Mouse (Mus musculus): ENCODE results near the gene Ccnd1. TPM values are rescaled to one million over a fixed set of nuclear protein-coding genes. Genes with fewer than 3 reads are reported as not detected.
"Not testable (repeated sequence)": the region's sequence is repeated elsewhere in the genome, so short reads cannot be mapped to it uniquely, and the experiment has no call there.

The Ccnd1 gene
- polyA plus RNA-seq, 1 experiment from 2014 or later: 40.8 TPM

- H3K9ac ChIP-seq: peak overlapping the region; percentile 43
- peak overlapping the region; percentile 95 for H3K4me2 ChIP-seq
- WGBS: under 1% methylated on average over 37 of the region's 37 CpGs
- no peaks in the 10 kb centered on the region for H3K36me3 ChIP-seq (replicated peaks)
- peak; percentile 85 for ATAC-seq (replicated peaks)
- peaks cover 28% of the 10 kb centered on the region for H3K4me1 ChIP-seq
- no peaks in the 10 kb centered on the region for H3K9me3 ChIP-seq
- H3K27ac ChIP-seq: peak overlapping the region; percentile 53
- H3K4me3 ChIP-seq: peak overlapping the region; percentile 46
- H3K27me3 ChIP-seq (replicated peaks): peaks cover 15% of the 10 kb centered on the region
Observed at GRCm38 (mm10) chr7:144895305-144896111, 44.2 kb downstream of the Ccnd1 start.

GRCm38 (mm10) chr7:144894706-144895105, 45.0 kb downstream of the Ccnd1 start:
- Histone ChIP-seq H3K4me1 (peaks cover 28% of the 10 kb centered on the region), H3K4me3 (peak overlapping the region; percentile 46), H3K27ac (peak overlapping the region; percentile 53; the same call in 1 of the 2 replicates), H3K27me3 (replicated peaks) (peaks cover 15% of the 10 kb centered on the region), H3K4me2 (peak overlapping the region; percentile 95), H3K36me3 (replicated peaks) (no peaks in the 10 kb centered on the region), H3K9me3 (no peaks in the 10 kb centered on the region), H3K9ac (no peak overlapping the region)
- 6% methylated on average over 4 of the region's 4 CpGs for WGBS
- ATAC-seq (replicated peaks): no peak

GRCm38 (mm10) chr7:144894191-144894590, 45.5 kb downstream of the Ccnd1 start:
- Histone ChIP-seq H3K27ac (no peak overlapping the region), H3K4me3 (no peak overlapping the region), H3K4me1 (peaks cover 28% of the 10 kb centered on the region), H3K9ac (no peak overlapping the region), H3K4me2 (peak overlapping the region; percentile 95; the same call in 1 of the 2 replicates), H3K36me3 (replicated peaks) (no peaks in the 10 kb centered on the region), H3K27me3 (replicated peaks) (peaks cover 15% of the 10 kb centered on the region), H3K9me3 (no peaks in the 10 kb centered on the region)
- ATAC-seq (replicated peaks): no peak
- 0% methylated on average over 5 of the region's 5 CpGs for WGBS

GRCm38 (mm10) chr7:144892322-144892721, 47.4 kb downstream of the Ccnd1 start:
- peaks cover 28% of the 10 kb centered on the region for H3K4me1 ChIP-seq
- H3K4me3 ChIP-seq: no peak overlapping the region
- H3K9ac ChIP-seq: no peak overlapping the region
- H3K4me2 ChIP-seq: no peak overlapping the region
- 52% methylated on average over 6 of the region's 6 CpGs for WGBS
- H3K27me3 ChIP-seq (replicated peaks): peaks cover 10% of the 10 kb centered on the region; the same call in 1 of the 2 replicates
- no peaks in the 10 kb centered on the region for H3K36me3 ChIP-seq (replicated peaks)
- H3K27ac ChIP-seq: no peak overlapping the region
- no peak for ATAC-seq (replicated peaks)
- H3K9me3 ChIP-seq: no peaks in the 10 kb centered on the region

GRCm38 (mm10) chr7:144891863-144892262, 47.9 kb downstream of the Ccnd1 start:
- Histone ChIP-seq H3K4me2 (no peak overlapping the region), H3K4me1 (peaks cover 23% of the 10 kb centered on the region), H3K4me3 (no peak overlapping the region), H3K36me3 (replicated peaks) (no peaks in the 10 kb centered on the region), H3K9me3 (no peaks in the 10 kb centered on the region), H3K27ac (no peak overlapping the region), H3K27me3 (replicated peaks) (peaks cover 6% of the 10 kb centered on the region; the same call in 1 of the 2 replicates), H3K9ac (no peak overlapping the region)
- ATAC-seq (replicated peaks): no peak
- WGBS: 78% methylated on average over 2 of the region's 2 CpGs

- not testable (repeated sequence) for H3K4me2 ChIP-seq; H3K36me3 ChIP-seq (replicated peaks); H3K27ac ChIP-seq; H3K9ac ChIP-seq; ATAC-seq (replicated peaks); H3K4me3 ChIP-seq; H3K9me3 ChIP-seq; H3K27me3 ChIP-seq (replicated peaks)
- 100% methylated on average over 1 of the region's 1 CpGs for WGBS
- peaks cover 11% of the 10 kb centered on the region for H3K4me1 ChIP-seq
Observed at GRCm38 (mm10) chr7:144890661-144891060, 49.1 kb downstream of the Ccnd1 start.

GRCm38 (mm10) chr7:144888564-144889299, 51.0 kb downstream of the Ccnd1 start:
- H3K9ac ChIP-seq: no peak overlapping the region
- WGBS: 6% methylated on average over 18 of the region's 18 CpGs

GRCm38 (mm10) chr7:144887672-144888071, 52.1 kb downstream of the Ccnd1 start:
- H3K4me2 ChIP-seq: no peak overlapping the region
- H3K36me3 ChIP-seq (replicated peaks): no peaks in the 10 kb centered on the region
- ATAC-seq (replicated peaks): no peak
- 88% methylated on average over 2 of the region's 2 CpGs for WGBS
- no peak overlapping the region for H3K27ac ChIP-seq
- H3K9ac ChIP-seq: no peak overlapping the region
- H3K4me1 ChIP-seq: no peaks in the 10 kb centered on the region
- H3K27me3 ChIP-seq (replicated peaks): no peaks in the 10 kb centered on the region
- no peak overlapping the region for H3K4me3 ChIP-seq
- no peaks in the 10 kb centered on the region for H3K9me3 ChIP-seq

More at GRCm38 (mm10) chr7:144888564-144889299, 51.0 kb downstream of the Ccnd1 start:
- H3K27me3 ChIP-seq (replicated peaks): no peaks in the 10 kb centered on the region
- no peaks in the 10 kb centered on the region for H3K4me1 ChIP-seq
- H3K4me3 ChIP-seq: no peak overlapping the region
- no peaks in the 10 kb centered on the region for H3K36me3 ChIP-seq (replicated peaks)
- H3K4me2 ChIP-seq: no peak overlapping the region
- no peak overlapping the region for H3K27ac ChIP-seq
- H3K9me3 ChIP-seq: no peaks in the 10 kb centered on the region
- no peak for ATAC-seq (replicated peaks)

GRCm38 (mm10) chr7:144883106-144883505, 56.6 kb downstream of the Ccnd1 start:
- H3K27me3 ChIP-seq (replicated peaks): no peaks in the 10 kb centered on the region
- H3K4me2 ChIP-seq: no peak overlapping the region
- no peak overlapping the region for H3K27ac ChIP-seq
- no peaks in the 10 kb centered on the region for H3K36me3 ChIP-seq (replicated peaks)
- WGBS: 41% methylated on average over 2 of the region's 2 CpGs
- H3K9ac ChIP-seq: no peak overlapping the region
- ATAC-seq (replicated peaks): no peak
- no peaks in the 10 kb centered on the region for H3K4me1 ChIP-seq
- H3K9me3 ChIP-seq: no peaks in the 10 kb centered on the region
- no peak overlapping the region for H3K4me3 ChIP-seq

Other genes with a start within 250 kb of the Ccnd1 start
- 11.7 and 13.0 TPM in 2 replicates for gene Ano1, start 188.0 kb downstream of the Ccnd1 start, polyA plus RNA-seq (2015; fragmentation: Nextera tagmentation; extraction: Ambion mirVana)
- 2.9 and 4.8 TPM in 2 replicates for gene Fgf3, start 101.8 kb downstream of the Ccnd1 start, polyA plus RNA-seq (2015; fragmentation: Nextera tagmentation; extraction: Ambion mirVana)
- not detected in 2 replicates for gene Fgf4, start 92.6 kb downstream of the Ccnd1 start, polyA plus RNA-seq (2015; fragmentation: Nextera tagmentation; extraction: Ambion mirVana)
- gene Fgf15, start 43.4 kb downstream of the Ccnd1 start, polyA plus RNA-seq (2015; fragmentation: Nextera tagmentation; extraction: Ambion mirVana): 26.7 and 26.8 TPM in 2 replicates
- 32.2 and 33.6 TPM in 2 replicates for gene LTO1, start 24.8 kb downstream of the Ccnd1 start, polyA plus RNA-seq (2015; fragmentation: Nextera tagmentation; extraction: Ambion mirVana)

Data from midbrain, embryonic 15.5 days (tissue).